Mouse (Mus musculus): ENCODE data around the gene Ppp1cb. TPM values are rescaled to one million over a fixed set of nuclear protein-coding genes. Genes with fewer than 3 reads are reported as not detected.

Gene Ppp1cb
- total and polyA plus RNA-seq, 2 experiments from 2014 or later: 155 to 287 TPM

DNA sequence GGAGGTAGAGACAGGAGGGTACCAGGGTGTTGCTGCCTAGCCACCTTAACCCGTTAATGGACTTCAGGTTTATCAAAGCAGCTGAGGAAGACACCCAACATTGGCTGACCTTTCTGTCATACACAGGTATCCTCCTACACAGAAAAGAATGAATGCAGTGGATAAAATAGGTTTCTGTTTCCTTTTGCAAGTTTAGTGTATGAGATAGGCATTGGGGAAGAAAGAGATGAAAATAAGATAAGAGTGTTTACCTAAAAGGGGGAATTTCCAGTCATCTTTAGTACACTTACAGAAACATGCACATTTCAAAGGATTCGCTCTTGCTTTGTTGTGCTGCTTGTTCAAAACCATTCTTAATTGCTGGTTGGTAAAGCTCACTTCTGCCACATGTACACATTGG, 29.4 kb downstream of the Ppp1cb start:
- no peak overlapping the region for H3K27ac ChIP-seq (ENCODE audit: low read depth)
- H3K4me2 ChIP-seq (ENCODE audit: low read depth, low read length): no peak overlapping the region
- peaks cover 76% of the 10 kb centered on the region for H3K36me3 ChIP-seq (replicated peaks; ENCODE audit: control insufficient read depth, insufficient read depth, low read length)
- ATAC-seq (ENCODE audit: insufficient read depth, low read depth): no peak
- DNase-seq (ENCODE audit: low spot score): no peak
- H3K4me1 ChIP-seq (ENCODE audit: control insufficient read depth, insufficient read depth): no peaks in the 10 kb centered on the region
- H3K27me3 ChIP-seq (ENCODE audit: control insufficient read depth, insufficient read depth, low read length): no peaks in the 10 kb centered on the region
- WGBS: 79% methylated on average over 2 of the region's 2 CpGs
- no peak overlapping the region for H3K9ac ChIP-seq (replicated peaks; ENCODE audit: low read depth, low read length)
- TF ChIP-seq CTCF (IDR thresholded peaks at IDR 0.05; ENCODE audit: low read depth): no peak
- no peak for TF ChIP-seq EP300 (IDR thresholded peaks at IDR 0.05; ENCODE audit: low read depth)
- H3K9me3 ChIP-seq (replicated peaks; ENCODE audit: control insufficient read depth, low read length): no peaks in the 10 kb centered on the region
- H3K4me3 ChIP-seq (ENCODE audit: low read depth, low read length): no peak overlapping the region

DNA sequence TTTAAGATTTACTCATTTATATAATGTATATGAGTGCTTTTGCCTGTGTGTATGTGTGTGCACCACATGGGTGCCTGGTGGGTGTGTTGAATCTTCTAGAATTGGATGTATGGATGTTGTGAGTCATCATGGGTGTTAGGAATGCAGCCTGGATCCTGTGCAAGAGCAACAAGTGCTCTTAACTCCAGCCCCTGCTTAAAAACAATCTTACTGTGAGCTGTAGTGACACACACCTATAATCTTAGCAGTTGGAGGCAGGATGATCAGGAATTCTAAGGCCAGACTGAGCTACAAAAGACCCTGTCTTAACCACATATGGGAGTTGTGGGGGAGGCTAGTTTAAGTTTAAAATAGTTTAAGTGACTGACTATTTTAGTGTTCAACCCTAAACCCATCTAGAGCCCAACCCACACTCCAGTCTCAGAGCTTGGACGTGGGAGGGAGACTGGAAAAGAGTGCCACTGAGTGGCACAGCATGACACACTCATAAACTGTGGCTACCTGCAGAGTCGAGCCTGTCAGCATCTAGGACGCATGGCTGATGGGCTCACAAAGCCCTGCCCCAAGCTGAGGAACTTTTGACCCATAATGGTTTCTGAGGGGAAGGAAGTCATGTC, 35.5 kb downstream of the Ppp1cb start:
- Histone ChIP-seq H3K4me1 (ENCODE audit: control insufficient read depth, insufficient read depth) (no peaks in the 10 kb centered on the region), H3K9me3 (replicated peaks; ENCODE audit: control insufficient read depth, low read length) (no peaks in the 10 kb centered on the region), H3K27me3 (ENCODE audit: control insufficient read depth, insufficient read depth, low read length) (no peaks in the 10 kb centered on the region), H3K4me2 (ENCODE audit: low read depth, low read length) (no peak overlapping the region), H3K9ac (replicated peaks; ENCODE audit: low read depth, low read length) (no peak overlapping the region), H3K4me3 (ENCODE audit: low read depth, low read length) (no peak overlapping the region), H3K27ac (ENCODE audit: low read depth) (no peak overlapping the region), H3K36me3 (replicated peaks; ENCODE audit: control insufficient read depth, insufficient read depth, low read length) (peaks cover 43% of the 10 kb centered on the region)
- WGBS: 59% methylated on average over 3 of the region's 3 CpGs
- TF ChIP-seq EP300 (IDR thresholded peaks at IDR 0.05; ENCODE audit: low read depth) (no peak), CTCF (IDR thresholded peaks at IDR 0.05; ENCODE audit: low read depth) (no peak)
- DNase-seq (ENCODE audit: low spot score) (no peak), ATAC-seq (ENCODE audit: insufficient read depth, low read depth) (no peak)

DNA sequence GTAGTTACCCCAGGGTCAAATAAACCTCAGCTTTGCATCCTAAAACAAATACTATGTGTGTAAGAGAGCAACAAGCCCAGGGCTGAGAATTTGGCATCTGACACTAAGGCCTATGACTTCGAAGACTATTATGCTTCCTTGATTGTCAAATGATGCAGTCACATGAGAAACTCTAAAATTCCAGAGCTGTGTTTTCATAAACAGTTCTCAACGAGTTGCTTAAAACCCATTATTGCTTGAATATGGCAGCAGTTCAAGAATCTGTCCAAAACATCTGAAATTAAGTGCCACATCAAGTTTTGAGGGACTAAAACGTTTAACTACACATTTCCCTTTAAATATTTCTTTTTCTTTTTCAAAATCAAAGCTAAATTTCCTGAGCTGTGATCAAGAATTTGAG, 50.1 kb downstream of the Ppp1cb start:
- DNase-seq (ENCODE audit: low spot score) (no peak), ATAC-seq (ENCODE audit: insufficient read depth, low read depth) (no peak)
- Histone ChIP-seq H3K9me3 (replicated peaks; ENCODE audit: control insufficient read depth, low read length) (no peaks in the 10 kb centered on the region), H3K27ac (ENCODE audit: low read depth) (no peak overlapping the region), H3K4me2 (ENCODE audit: low read depth, low read length) (no peak overlapping the region), H3K4me1 (ENCODE audit: control insufficient read depth, insufficient read depth) (no peaks in the 10 kb centered on the region), H3K9ac (replicated peaks; ENCODE audit: low read depth, low read length) (no peak overlapping the region), H3K4me3 (ENCODE audit: low read depth, low read length) (no peak overlapping the region), H3K36me3 (replicated peaks; ENCODE audit: control insufficient read depth, insufficient read depth, low read length) (peaks cover 7% of the 10 kb centered on the region; the same call in 1 of the 2 replicates), H3K27me3 (ENCODE audit: control insufficient read depth, insufficient read depth, low read length) (no peaks in the 10 kb centered on the region)
- WGBS: 55% methylated on average over 3 of the region's 3 CpGs
- TF ChIP-seq EP300 (IDR thresholded peaks at IDR 0.05; ENCODE audit: low read depth): no peak
- no peak for TF ChIP-seq CTCF (IDR thresholded peaks at IDR 0.05; ENCODE audit: low read depth)

DNA sequence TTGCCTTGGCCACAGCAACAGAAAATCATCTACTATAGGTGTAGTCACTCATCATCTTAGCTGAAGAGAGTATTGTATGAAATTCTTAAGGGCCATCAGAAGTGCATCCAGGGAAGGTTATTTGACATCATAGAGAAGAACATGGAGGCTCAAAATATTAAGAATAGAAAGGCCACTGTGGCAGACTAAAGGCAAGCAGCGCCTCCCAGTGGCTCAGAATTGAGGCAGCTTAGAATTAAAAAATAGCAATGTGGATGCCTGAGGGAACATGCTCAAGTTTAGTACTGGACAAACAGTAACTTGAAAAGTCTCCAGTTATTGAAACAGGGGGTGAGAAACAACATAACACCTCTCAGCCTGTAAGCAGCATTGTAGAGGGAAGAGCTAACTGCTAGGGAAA, 61.7 kb downstream of the Ppp1cb start:
- Histone ChIP-seq H3K4me3 (ENCODE audit: low read depth, low read length) (no peak overlapping the region), H3K4me2 (ENCODE audit: low read depth, low read length) (no peak overlapping the region), H3K27me3 (ENCODE audit: control insufficient read depth, insufficient read depth, low read length) (no peaks in the 10 kb centered on the region), H3K4me1 (ENCODE audit: control insufficient read depth, insufficient read depth) (no peaks in the 10 kb centered on the region), H3K9me3 (replicated peaks; ENCODE audit: control insufficient read depth, low read length) (no peaks in the 10 kb centered on the region), H3K9ac (replicated peaks; ENCODE audit: low read depth, low read length) (no peak overlapping the region), H3K27ac (ENCODE audit: low read depth) (no peak overlapping the region), H3K36me3 (replicated peaks; ENCODE audit: control insufficient read depth, insufficient read depth, low read length) (no peaks in the 10 kb centered on the region)
- no peak for ATAC-seq (ENCODE audit: insufficient read depth, low read depth)
- TF ChIP-seq CTCF (IDR thresholded peaks at IDR 0.05; ENCODE audit: low read depth) (peak; percentile 64), EP300 (IDR thresholded peaks at IDR 0.05; ENCODE audit: low read depth) (no peak)
- DNase-seq (ENCODE audit: low spot score): peak; percentile 18
- 39% methylated on average over 1 of the region's 1 CpGs for WGBS

DNA sequence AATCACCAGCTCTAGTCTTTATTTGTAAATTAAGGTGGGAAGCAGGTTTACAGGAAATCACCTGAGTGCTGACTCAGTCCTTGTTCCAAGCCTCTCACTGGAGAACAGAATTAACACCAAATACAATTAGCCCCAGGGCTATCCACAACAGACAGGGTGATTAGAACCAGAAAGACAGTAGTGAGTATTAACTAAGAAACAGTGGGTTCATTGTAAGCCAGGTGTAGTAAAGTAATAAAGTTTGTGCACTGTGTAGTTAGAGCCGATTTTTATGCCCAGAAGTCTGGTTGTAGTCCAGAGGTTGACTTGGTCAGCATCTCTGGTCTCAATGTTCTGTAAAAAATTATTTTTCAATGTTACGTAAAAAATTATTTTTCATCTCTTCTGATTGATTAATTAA, 90.8 kb downstream of the Ppp1cb start:
- H3K4me2 ChIP-seq (ENCODE audit: low read depth, low read length): no peak overlapping the region
- no peaks in the 10 kb centered on the region for H3K4me1 ChIP-seq (ENCODE audit: control insufficient read depth, insufficient read depth)
- no peak overlapping the region for H3K4me3 ChIP-seq (ENCODE audit: low read depth, low read length)
- 85% methylated on average over 2 of the region's 2 CpGs for WGBS
- H3K27me3 ChIP-seq (ENCODE audit: control insufficient read depth, insufficient read depth, low read length): no peaks in the 10 kb centered on the region
- no peaks in the 10 kb centered on the region for H3K36me3 ChIP-seq (replicated peaks; ENCODE audit: control insufficient read depth, insufficient read depth, low read length)
- no peaks in the 10 kb centered on the region for H3K9me3 ChIP-seq (replicated peaks; ENCODE audit: control insufficient read depth, low read length)
- DNase-seq (ENCODE audit: low spot score) (no peak), ATAC-seq (ENCODE audit: insufficient read depth, low read depth) (no peak)
- TF ChIP-seq CTCF (IDR thresholded peaks at IDR 0.05; ENCODE audit: low read depth): no peak
- no peak for TF ChIP-seq EP300 (IDR thresholded peaks at IDR 0.05; ENCODE audit: low read depth)
- H3K27ac ChIP-seq (ENCODE audit: low read depth): no peak overlapping the region
- H3K9ac ChIP-seq (replicated peaks; ENCODE audit: low read depth, low read length): no peak overlapping the region

DNA sequence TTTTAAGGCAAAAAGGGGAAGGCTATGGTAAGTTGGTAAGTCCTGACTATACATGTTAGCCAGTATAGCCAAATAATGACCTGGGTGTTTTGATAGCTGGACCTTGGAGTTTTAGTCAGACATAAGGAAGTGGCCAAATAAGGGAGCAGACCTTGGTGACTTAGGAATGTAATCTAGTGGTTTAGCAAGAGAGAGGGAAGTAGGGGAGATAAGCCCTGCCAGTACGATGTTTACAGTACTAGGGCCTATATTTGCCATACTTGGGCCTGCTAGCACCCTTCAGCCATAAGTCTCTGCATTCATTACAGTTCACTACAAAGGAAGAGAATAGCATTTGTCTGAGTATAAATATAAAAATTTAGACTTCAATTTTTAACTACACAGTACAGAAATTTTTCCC, 106.1 kb downstream of the Ppp1cb start:
- no peaks in the 10 kb centered on the region for H3K4me1 ChIP-seq (ENCODE audit: control insufficient read depth, insufficient read depth)
- ATAC-seq (ENCODE audit: insufficient read depth, low read depth) (no peak), DNase-seq (ENCODE audit: low spot score) (no peak)
- no peaks in the 10 kb centered on the region for H3K9me3 ChIP-seq (replicated peaks; ENCODE audit: control insufficient read depth, low read length)
- 9% methylated on average over 1 of the region's 1 CpGs for WGBS
- no peak overlapping the region for H3K4me3 ChIP-seq (ENCODE audit: low read depth, low read length)
- TF ChIP-seq CTCF (IDR thresholded peaks at IDR 0.05; ENCODE audit: low read depth): no peak
- TF ChIP-seq EP300 (IDR thresholded peaks at IDR 0.05; ENCODE audit: low read depth): no peak
- no peak overlapping the region for H3K27ac ChIP-seq (ENCODE audit: low read depth)
- no peaks in the 10 kb centered on the region for H3K27me3 ChIP-seq (ENCODE audit: control insufficient read depth, insufficient read depth, low read length)
- H3K9ac ChIP-seq (replicated peaks; ENCODE audit: low read depth, low read length): no peak overlapping the region
- H3K36me3 ChIP-seq (replicated peaks; ENCODE audit: control insufficient read depth, insufficient read depth, low read length): no peaks in the 10 kb centered on the region
- no peak overlapping the region for H3K4me2 ChIP-seq (ENCODE audit: low read depth, low read length)

Other genes with a start within 250 kb of the Ppp1cb start
- 1.0 and 2.8 TPM in 2 replicates for gene Plb1, start 226.1 kb upstream of the Ppp1cb start, total RNA-seq (2014; rRNA removed; ENCODE audit: low replicate concordance)
- gene Plb1, start 226.1 kb upstream of the Ppp1cb start, polyA plus RNA-seq (2015; fragmentation: Nextera tagmentation; extraction: Ambion mirVana): 0.97 and 1.4 TPM in 2 replicates
- 22.6 and 24.5 TPM in 2 replicates for gene Yes1, start 152.3 kb downstream of the Ppp1cb start, total RNA-seq (2014; rRNA removed; ENCODE audit: low replicate concordance)
- gene Yes1, start 152.3 kb downstream of the Ppp1cb start, polyA plus RNA-seq (2015; fragmentation: Nextera tagmentation; extraction: Ambion mirVana): 19.0 and 20.7 TPM in 2 replicates